Mouse (Mus musculus) frontal cortex, adult (tissue): Measurements from ENCODE around the gene D130043K22Rik.

Experiments
- ATAC-seq: cut with Nextera tagmentation; 2 replicates; pipeline ENCODE4 v1.9.2; 2017; ENCODE audit warnings: mild to moderate bottlenecking, moderate library complexity, mixed read lengths; ENCODE audit not compliant: low TSS enrichment

Gene D130043K22Rik

GRCm38 (mm10) chr13:24945567-24945966 is 100.6 kb downstream of the D130043K22Rik start:
- no peak for ATAC-seq

- ATAC-seq, result no peak
Measured at GRCm38 (mm10) chr13:24947158-24947557, 102.2 kb downstream of the D130043K22Rik start.

- no peak for ATAC-seq
Measured at GRCm38 (mm10) chr13:24948870-24949269, 103.9 kb downstream of the D130043K22Rik start.
